Mouse (Mus musculus): ENCODE results near the gene Epb41l3. TPM values are rescaled to one million over a fixed set of nuclear protein-coding genes. Genes with fewer than 3 reads are reported as not detected.
A peak's percentile ranks its signal among the peaks of the same experiment; 100 is the strongest.

Gene Epb41l3
- total RNA-seq, 1 experiment from 2014 or later: 3.0 TPM

DNA sequence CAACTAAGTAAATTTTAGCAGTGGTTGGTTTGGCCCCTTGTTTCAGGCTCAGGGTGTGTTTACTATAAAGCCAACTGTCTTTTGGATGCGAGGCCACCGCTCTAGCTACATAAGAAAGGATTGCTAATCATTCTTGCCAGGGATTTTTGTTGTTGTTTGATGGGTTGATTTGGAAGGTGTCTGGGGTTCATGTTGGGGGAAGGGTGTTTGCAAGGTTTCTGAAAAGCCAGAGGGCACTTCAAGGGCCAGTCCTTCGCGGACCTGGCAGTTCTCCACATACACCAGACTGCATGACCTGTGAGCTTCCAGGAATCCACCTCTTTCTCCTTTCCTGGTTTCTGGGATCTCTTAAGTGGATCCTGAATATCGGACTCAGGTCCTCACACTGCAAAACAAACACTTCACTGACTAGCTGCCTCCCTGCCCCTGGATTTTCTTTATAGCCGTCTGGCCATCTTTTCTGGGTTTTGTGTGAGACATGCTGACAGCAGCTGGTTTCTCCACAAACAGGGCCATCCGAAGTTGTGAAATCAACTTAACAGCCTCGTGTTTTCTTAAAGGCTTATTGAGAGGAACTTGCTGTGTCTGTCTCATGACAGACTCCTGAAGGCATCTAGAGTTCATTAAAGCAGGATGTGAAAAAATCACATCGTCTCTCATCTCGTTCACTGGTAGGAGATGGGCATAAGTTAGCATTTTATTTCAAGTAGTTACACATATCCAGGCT lies 146.6 kb downstream of the Epb41l3 start:
- ATAC-seq (replicated peaks; ENCODE audit: insufficient number of reproducible peaks, low FRiP score, low TSS enrichment, poor library complexity, severe bottlenecking): no peak

DNA sequence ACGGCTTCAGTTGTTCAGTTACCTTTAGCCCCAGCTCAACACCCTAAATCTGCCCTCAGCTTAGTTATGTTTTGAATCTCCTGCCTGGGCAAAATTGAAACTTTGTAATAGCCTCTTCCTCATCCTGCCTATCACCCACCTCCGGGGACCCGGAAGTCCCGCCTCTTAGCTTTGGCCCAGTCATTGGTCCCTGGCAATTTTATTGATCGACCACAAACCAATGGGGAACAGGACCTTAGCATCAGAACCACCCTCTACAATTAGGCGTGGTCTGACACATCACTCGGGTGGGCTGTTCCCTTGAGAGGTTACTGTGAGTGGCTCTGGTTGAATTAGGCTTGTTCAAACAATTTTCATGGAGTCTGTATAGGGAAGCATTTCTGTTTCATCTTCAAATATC lies 150.5 kb downstream of the Epb41l3 start:
- no peak for ATAC-seq (replicated peaks; ENCODE audit: insufficient number of reproducible peaks, low FRiP score, low TSS enrichment, poor library complexity, severe bottlenecking)

DNA sequence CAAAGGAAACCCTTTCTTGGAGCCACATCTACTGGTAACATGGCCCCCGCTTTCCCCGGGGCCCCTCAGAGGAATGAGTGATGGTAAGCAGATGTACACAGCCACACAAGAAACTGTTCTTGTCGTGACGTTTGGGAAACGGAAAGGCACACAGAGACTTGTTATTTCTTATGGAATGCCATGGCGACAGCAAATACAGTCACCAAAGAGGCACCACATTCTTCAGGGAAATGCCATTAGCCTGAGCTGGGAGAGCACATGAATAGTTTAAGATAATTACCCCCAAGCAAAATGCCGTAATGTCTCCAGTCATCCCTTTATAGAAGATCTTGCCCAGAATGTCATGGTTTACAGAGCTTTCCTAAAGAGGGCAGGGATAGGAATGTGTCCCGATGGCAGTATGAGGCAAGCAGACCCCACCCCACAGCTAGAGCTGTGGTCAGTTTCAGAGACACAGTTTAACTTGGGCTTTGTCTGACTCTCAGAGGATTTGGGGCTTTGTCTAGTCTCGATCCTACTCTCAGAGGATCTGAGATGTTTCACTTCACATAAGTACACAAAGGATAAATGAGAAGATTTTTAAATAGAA lies 152.0 kb downstream of the Epb41l3 start:
- ATAC-seq (replicated peaks; ENCODE audit: insufficient number of reproducible peaks, low FRiP score, low TSS enrichment, poor library complexity, severe bottlenecking): no peak

DNA sequence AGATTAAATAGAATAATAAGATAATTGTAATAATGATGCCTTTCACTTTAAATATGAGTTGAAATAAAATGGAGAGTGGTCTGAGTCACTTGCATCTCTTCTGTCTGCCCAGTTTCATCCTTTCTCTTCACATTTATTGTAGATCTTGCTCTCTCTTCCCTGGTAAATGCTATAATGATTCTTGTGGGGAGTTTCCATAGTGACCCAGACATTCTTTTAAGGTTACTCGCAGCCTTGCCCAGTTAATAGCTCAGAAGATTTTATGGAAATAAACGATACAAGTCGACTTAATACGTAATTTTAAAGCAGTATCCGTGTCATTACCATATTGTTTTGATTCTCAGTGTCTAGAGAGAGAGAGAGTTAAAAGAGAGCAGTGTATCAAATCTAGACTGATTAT lies 154.0 kb downstream of the Epb41l3 start:
- no peak for ATAC-seq (replicated peaks; ENCODE audit: insufficient number of reproducible peaks, low FRiP score, low TSS enrichment, poor library complexity, severe bottlenecking)

- no peak for ATAC-seq (replicated peaks; ENCODE audit: insufficient number of reproducible peaks, low FRiP score, low TSS enrichment, poor library complexity, severe bottlenecking)
Measured at GRCm38 (mm10) chr17:69230131-69230621, 154.7 kb downstream of the Epb41l3 start.

- ATAC-seq (replicated peaks; ENCODE audit: insufficient number of reproducible peaks, low FRiP score, low TSS enrichment, poor library complexity, severe bottlenecking): no peak
Measured at GRCm38 (mm10) chr17:69231360-69231759, 155.9 kb downstream of the Epb41l3 start.

DNA sequence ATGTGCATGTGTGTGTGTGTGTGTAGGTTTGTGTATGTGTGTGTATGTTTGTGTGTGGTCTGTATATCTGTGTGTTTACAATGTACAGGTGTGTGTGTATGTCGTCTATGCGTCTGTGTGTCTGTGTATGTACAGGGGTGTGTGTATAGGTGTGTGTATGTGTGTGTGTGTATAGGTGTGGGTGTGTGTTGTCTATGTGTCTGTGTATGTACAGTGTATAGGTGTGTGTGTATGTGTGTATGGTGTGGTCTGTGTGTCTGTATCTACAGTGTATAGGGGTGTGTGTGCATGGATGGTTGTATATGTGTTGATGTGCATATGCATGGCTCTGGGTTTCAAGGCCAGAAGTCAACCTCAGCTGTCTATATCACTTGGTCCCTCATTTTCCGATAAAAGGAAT lies 161.7 kb downstream of the Epb41l3 start:
- no peak for ATAC-seq (replicated peaks; ENCODE audit: insufficient number of reproducible peaks, low FRiP score, low TSS enrichment, poor library complexity, severe bottlenecking)

GRCm38 (mm10) chr17:69238810-69239373 lies 163.4 kb downstream of the Epb41l3 start:
- no peak for ATAC-seq (replicated peaks; ENCODE audit: insufficient number of reproducible peaks, low FRiP score, low TSS enrichment, poor library complexity, severe bottlenecking)

DNA sequence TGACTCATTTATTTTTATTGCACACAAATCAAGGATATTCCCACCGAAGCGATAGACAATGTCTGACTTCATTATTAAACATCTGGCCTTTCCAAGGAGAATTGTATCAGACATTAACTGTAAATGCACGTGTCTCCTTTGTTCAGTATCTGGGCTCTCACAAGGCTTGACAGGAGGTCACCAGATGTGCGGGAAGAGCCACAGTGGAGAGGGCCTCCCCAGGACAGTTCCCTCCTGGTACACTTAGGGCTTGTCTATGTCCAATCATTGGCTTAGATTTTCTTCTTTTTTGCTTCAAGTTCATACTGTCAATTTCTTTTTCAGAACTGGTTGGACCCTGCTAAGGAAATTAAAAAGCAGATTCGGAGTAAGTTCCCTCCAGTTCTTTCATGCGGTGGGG lies 163.9 kb downstream of the Epb41l3 start:
- no peak for ATAC-seq (replicated peaks; ENCODE audit: insufficient number of reproducible peaks, low FRiP score, low TSS enrichment, poor library complexity, severe bottlenecking)

DNA sequence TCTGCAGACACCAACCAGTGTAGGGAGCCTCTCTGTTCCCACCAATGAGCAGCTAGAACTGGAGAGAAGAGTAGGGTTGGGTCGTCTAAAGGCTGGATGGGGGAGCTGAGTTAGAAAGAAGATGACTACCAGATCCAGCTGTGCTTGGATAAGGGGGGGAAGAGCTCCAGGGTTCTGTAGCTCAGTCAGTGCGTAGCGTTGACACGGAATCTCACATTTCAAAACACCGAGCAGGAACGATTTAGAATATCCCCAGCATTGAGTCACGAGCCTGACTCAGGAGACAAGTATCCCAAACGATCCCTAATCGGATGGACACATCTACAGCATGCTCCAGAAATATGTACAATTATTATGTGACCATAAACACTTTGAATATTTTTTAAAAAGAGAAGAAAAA lies 180.4 kb downstream of the Epb41l3 start:
- ATAC-seq (replicated peaks; ENCODE audit: insufficient number of reproducible peaks, low FRiP score, low TSS enrichment, poor library complexity, severe bottlenecking): no peak

DNA sequence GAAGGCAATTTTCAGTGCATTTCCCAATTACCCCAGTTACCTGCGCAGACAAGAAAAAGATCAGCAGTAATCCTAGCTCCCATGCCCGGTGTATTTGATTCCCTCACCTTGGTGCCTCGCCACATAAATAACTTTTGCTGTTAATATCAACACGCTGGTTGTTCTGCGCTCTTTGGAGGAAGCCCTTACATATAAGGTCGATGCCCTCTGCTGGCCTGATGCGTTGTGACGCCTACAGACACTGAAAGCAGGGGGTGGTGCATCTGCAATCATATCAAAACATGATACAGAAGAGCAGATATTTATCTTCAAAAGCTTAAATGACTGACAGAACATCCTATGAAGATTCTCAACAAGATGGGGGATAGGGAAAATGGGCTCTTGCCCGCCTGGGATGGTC lies 181.0 kb downstream of the Epb41l3 start:
- no peak for ATAC-seq (replicated peaks; ENCODE audit: insufficient number of reproducible peaks, low FRiP score, low TSS enrichment, poor library complexity, severe bottlenecking)

GRCm38 (mm10) chr17:69263810-69264565 lies 188.5 kb downstream of the Epb41l3 start:
- ATAC-seq (replicated peaks; ENCODE audit: insufficient number of reproducible peaks, low FRiP score, low TSS enrichment, poor library complexity, severe bottlenecking): no peak

DNA sequence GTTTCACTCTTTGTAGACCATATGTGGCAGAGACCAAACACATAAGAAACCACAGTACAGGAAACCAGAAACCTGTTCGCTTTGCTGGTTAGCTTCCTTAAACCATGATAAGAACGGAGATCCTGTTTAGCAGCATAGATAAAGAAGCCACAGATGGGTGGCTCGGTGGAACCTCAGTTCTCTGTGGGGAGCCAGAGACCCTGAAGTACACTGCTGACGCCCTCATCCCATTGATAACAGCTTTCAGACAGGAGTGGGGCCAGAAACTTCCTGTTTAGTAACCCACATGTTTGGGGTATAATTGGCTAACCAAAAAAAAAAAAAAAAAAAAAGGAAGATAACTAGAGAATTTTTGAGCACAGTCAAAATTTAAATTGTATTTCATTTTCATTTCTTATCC lies 189.7 kb downstream of the Epb41l3 start:
- ATAC-seq (replicated peaks; ENCODE audit: insufficient number of reproducible peaks, low FRiP score, low TSS enrichment, poor library complexity, severe bottlenecking): no peak

DNA sequence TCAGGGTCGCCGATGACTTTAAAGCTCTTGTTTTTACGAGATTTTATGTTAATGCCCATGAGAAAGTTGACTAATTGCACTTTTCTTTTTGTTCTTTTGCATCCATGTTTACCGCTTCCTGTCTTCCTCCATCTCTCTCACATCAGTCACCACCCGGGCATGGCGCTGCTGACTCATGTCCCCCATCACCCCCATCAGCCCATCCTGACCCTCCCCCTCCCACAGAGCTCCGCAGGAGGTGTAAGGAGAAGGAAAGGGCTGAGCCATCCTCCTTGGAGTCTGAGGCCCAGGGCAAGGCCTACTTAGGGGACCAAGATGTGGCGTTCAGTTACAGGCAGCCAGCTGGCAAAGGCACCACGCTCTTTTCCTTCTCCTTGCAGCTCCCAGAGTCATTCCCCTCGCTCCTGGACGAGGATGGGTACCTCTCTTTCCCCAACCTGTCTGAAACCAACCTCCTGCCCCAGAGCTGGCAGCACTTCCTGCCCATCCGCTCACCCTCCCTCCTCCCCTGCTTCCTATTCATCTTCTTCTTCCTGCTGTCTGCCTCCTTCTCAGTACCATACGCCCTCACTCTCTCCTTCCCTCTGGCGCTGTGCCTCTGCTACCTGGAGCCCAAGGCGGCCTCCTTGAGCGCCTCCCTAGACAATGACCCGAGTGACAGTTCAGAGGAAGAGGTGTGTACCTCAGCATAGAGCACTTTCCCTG lies 190.4 kb downstream of the Epb41l3 start:
- ATAC-seq (replicated peaks; ENCODE audit: insufficient number of reproducible peaks, low FRiP score, low TSS enrichment, poor library complexity, severe bottlenecking): 0 out of 2 replicates have a peak, but pooled peaks have one; percentile 31

- ATAC-seq (replicated peaks; ENCODE audit: insufficient number of reproducible peaks, low FRiP score, low TSS enrichment, poor library complexity, severe bottlenecking): no peak
Measured at GRCm38 (mm10) chr17:69266936-69267335, 191.5 kb downstream of the Epb41l3 start.

- no peak for ATAC-seq (replicated peaks; ENCODE audit: insufficient number of reproducible peaks, low FRiP score, low TSS enrichment, poor library complexity, severe bottlenecking)
Measured at GRCm38 (mm10) chr17:69267526-69267925, 192.0 kb downstream of the Epb41l3 start.

DNA sequence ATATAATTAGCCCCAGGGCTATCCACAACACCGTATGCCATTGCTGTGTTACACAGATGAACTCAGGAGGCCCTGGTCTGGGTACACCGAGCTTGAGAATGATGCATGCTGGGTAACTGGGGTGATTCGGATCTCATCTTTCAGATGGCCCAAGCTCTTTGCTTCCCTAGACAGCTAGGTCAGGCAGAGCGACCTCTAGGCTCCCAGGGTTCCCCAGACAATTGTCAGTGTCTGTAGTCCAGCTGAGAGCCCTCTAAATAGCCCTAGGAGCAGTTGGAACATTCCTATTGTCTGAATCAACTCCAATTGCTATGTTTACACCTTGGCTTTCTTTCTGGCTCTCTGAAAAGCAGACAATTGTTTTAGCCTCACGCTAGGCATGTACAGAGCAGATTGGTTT lies 201.9 kb downstream of the Epb41l3 start:
- ATAC-seq (replicated peaks; ENCODE audit: insufficient number of reproducible peaks, low FRiP score, low TSS enrichment, poor library complexity, severe bottlenecking): no peak

GRCm38 (mm10) chr17:69284511-69284910 lies 209.0 kb downstream of the Epb41l3 start:
- no peak for ATAC-seq (replicated peaks; ENCODE audit: insufficient number of reproducible peaks, low FRiP score, low TSS enrichment, poor library complexity, severe bottlenecking)

DNA sequence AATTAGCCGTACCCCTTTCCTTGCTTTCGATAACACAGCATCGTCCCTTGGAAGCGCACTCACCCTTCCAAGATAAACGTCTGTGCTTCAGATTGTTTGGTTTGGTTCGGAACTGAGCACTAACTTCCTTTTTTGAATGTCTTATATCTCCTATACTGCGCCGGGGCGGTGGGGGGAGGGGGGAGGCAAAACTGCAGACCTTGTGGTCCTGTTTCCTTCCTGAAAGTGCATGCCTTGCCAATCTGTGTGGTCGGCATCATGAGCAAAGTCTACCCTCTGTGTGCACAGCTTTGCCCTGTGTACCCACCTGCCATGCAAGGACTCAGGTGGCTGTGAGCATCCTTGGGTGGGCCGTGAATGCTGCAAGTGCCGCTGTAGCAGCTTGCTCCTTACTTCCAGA lies 212.6 kb downstream of the Epb41l3 start:
- no peak for ATAC-seq (replicated peaks; ENCODE audit: insufficient number of reproducible peaks, low FRiP score, low TSS enrichment, poor library complexity, severe bottlenecking)

All from monocyte, adult 5-6 weeks (primary cell).